In the genomic region with DNA sequence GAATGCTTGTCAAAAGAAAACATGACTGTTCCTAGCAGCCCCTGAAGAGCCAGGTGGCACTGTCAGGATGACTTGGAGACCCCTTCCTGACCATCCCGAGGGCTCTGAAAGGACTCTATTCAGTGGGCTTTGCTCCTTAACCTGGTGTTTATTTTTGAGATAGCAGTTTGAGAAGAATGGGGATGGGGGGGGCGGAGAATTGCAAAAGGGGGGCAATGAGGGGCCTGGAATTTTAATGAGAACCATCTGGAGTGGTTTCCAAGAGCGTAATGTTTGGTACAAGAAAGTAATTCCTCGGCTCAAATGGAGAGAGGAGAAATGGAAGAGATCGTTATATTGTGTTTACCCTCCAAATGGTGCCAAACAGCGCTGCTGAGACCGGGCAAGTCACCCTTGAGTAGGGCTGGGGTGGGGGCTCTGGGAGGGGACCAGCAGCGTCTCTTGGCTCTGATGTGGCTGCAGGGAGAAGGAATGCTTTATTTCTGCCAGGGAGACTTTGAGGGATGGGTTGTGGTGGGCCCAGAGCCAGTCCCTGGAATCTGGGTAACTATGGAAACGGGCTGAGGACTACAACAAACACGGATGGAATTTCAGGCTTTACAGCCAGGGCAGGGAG, we compare ENCODE assay signal across 8 mouse cellular contexts. TPM values are rescaled to one million over a fixed set of nuclear protein-coding genes. Genes with fewer than 3 reads are reported as not detected.
DNase-seq lines count a peak whose midpoint lies in the region; ATAC-seq and TF ChIP-seq lines count a peak whose summit lies in the region.

No protein-coding gene starts in this region.

- H3K36me3 ChIP-seq in heart, embryonic 15.5 days, result no peaks in the 10 kb centered on the region
- no peaks in the 10 kb centered on the region for H3K36me3 ChIP-seq in kidney, postnatal 0 days (ENCODE audit: insufficient read depth, low read length)
- no peaks in the 10 kb centered on the region for H3K36me3 ChIP-seq in stomach, postnatal 0 days (ENCODE audit: control insufficient read depth, insufficient read depth, low read length)

- ATAC-seq in heart, embryonic 15.5 days (replicated peaks; ENCODE audit: insufficient number of reproducible peaks, insufficient read depth, low FRiP score, low read depth), result peak; percentile 78
- ATAC-seq in kidney, postnatal 0 days (replicated peaks; ENCODE audit: low FRiP score, low read depth), result peak; percentile 78
- peak; percentile 80 for ATAC-seq in stomach, postnatal 0 days (ENCODE audit: low FRiP score, low TSS enrichment)
- ATAC-seq in megakaryocyte progenitor cell, adult 5-6 weeks (replicated peaks; ENCODE audit: poor library complexity), result no peak

- WGBS in heart, embryonic 15.5 days, result 12% methylated on average over 10 of the region's 10 CpGs
- WGBS in kidney, postnatal 0 days, result 7% methylated on average over 10 of the region's 10 CpGs
- 13% methylated on average over 10 of the region's 10 CpGs for WGBS in stomach, postnatal 0 days

- H3K4me1 ChIP-seq in heart, embryonic 15.5 days (replicated peaks), result peaks cover 38% of the 10 kb centered on the region
- H3K4me1 ChIP-seq in kidney, postnatal 0 days (replicated peaks; ENCODE audit: insufficient read depth, low read length), result peaks cover 11% of the 10 kb centered on the region; the same call in 1 of the 2 replicates
- H3K4me1 ChIP-seq in stomach, postnatal 0 days (replicated peaks; ENCODE audit: control insufficient read depth, insufficient read depth), result peaks cover 6% of the 10 kb centered on the region; the same call in 1 of the 2 replicates

- TF ChIP-seq EP300 in stomach, postnatal 0 days (optimal IDR thresholded peaks at IDR 0.05), result no peak

- DNase-seq in ovary, adult 18-20 months (ENCODE audit: low spot score), result peak; percentile 68
- DNase-seq in ovary, postnatal 10 days (ENCODE audit: low spot score), result no peak
- DNase-seq in fibroblast of lung, adult 2 months (ENCODE audit: low read depth), result peak; percentile 95
- peak; percentile 98 for DNase-seq in kidney, postnatal 0 days (ENCODE audit: low spot score)
- DNase-seq in lung, postnatal 36 days, result peak; percentile 79
- DNase-seq in stomach, postnatal 0 days (ENCODE audit: low spot score), result peak; percentile 73

- no peak for TF ChIP-seq CTCF in kidney, postnatal 0 days (IDR thresholded peaks at IDR 0.05; ENCODE audit: low read depth)
- TF ChIP-seq CTCF in stomach, postnatal 0 days (IDR thresholded peaks at IDR 0.05; ENCODE audit: low read depth), result no peak

- H3K4me3 ChIP-seq in heart, embryonic 15.5 days, result peak overlapping the region; percentile 20; the same call in 1 of the 2 replicates
- peak overlapping the region; percentile 9; the same call in 1 of the 2 replicates for H3K4me3 ChIP-seq in kidney, postnatal 0 days (replicated peaks; ENCODE audit: low read depth, low read length)
- no peak overlapping the region for H3K4me3 ChIP-seq in stomach, postnatal 0 days (ENCODE audit: low read depth, low read length)

- no peak overlapping the region for H3K9ac ChIP-seq in heart, embryonic 15.5 days
- H3K9ac ChIP-seq in kidney, postnatal 0 days (ENCODE audit: low read depth, low read length), result no peak overlapping the region
- H3K9ac ChIP-seq in stomach, postnatal 0 days (ENCODE audit: low read length), result no peak overlapping the region

- H3K27me3 ChIP-seq in heart, embryonic 15.5 days, result no peaks in the 10 kb centered on the region
- no peaks in the 10 kb centered on the region for H3K27me3 ChIP-seq in kidney, postnatal 0 days (ENCODE audit: insufficient read depth, low read length)
- H3K27me3 ChIP-seq in stomach, postnatal 0 days (ENCODE audit: control insufficient read depth, insufficient read depth, low read length), result no peaks in the 10 kb centered on the region

- peak overlapping the region; percentile 52 for H3K4me2 ChIP-seq in heart, embryonic 15.5 days
- H3K4me2 ChIP-seq in kidney, postnatal 0 days (ENCODE audit: low read length), result peak overlapping the region; percentile 45
- H3K4me2 ChIP-seq in stomach, postnatal 0 days (replicated peaks; ENCODE audit: low read depth), result peak overlapping the region; percentile 12

- peak overlapping the region; percentile 82 for H3K27ac ChIP-seq in heart, embryonic 15.5 days
- H3K27ac ChIP-seq in kidney, postnatal 0 days, result peak overlapping the region; percentile 80
- H3K27ac ChIP-seq in stomach, postnatal 0 days (replicated peaks), result peak overlapping the region; percentile 81

- no peaks in the 10 kb centered on the region for H3K9me3 ChIP-seq in heart, embryonic 15.5 days (replicated peaks)
- H3K9me3 ChIP-seq in kidney, postnatal 0 days (replicated peaks; ENCODE audit: low read length), result no peaks in the 10 kb centered on the region
- H3K9me3 ChIP-seq in stomach, postnatal 0 days (ENCODE audit: control insufficient read depth, low read length), result no peaks in the 10 kb centered on the region

RNA-seq across cellular contexts. Expression of gene Cep63, which starts 17.3 kb away (rescaled TPM):
- polyA plus RNA-seq in heart, embryonic 15.5 days (2015; fragmentation: Nextera tagmentation; extraction: Ambion mirVana), result 49.5 and 50.2 TPM in 2 replicates
- polyA plus RNA-seq in kidney, postnatal 0 days (2015; fragmentation: Nextera tagmentation; extraction: Ambion mirVana), result 52.1 and 53.4 TPM in 2 replicates
- polyA plus RNA-seq in stomach, postnatal 0 days (2015; fragmentation: Nextera tagmentation; extraction: Ambion mirVana), result 24.4 and 27.8 TPM in 2 replicates
- total RNA-seq in megakaryocyte progenitor cell, adult 5-6 weeks (2015), result 26.0 and 43.3 TPM in 2 replicates
- total RNA-seq in megakaryocyte progenitor cell, adult 5-6 weeks (2017), result 30.0 and 40.8 TPM in 2 replicates

RNA-seq across cellular contexts. Expression of gene Anapc13, which starts 17.5 kb away (rescaled TPM):
- polyA plus RNA-seq in heart, embryonic 15.5 days (2015; fragmentation: Nextera tagmentation; extraction: Ambion mirVana), result 216 and 286 TPM in 2 replicates
- polyA plus RNA-seq in kidney, postnatal 0 days (2015; fragmentation: Nextera tagmentation; extraction: Ambion mirVana), result 213 and 222 TPM in 2 replicates
- polyA plus RNA-seq in stomach, postnatal 0 days (2015; fragmentation: Nextera tagmentation; extraction: Ambion mirVana), result 172 and 179 TPM in 2 replicates
- 105 and 118 TPM in 2 replicates for total RNA-seq in megakaryocyte progenitor cell, adult 5-6 weeks (2015)
- total RNA-seq in megakaryocyte progenitor cell, adult 5-6 weeks (2017), result 107 and 125 TPM in 2 replicates
